Mouse (Mus musculus) liver, postnatal 0 days (tissue): ENCODE data around the gene Gpr183.

Experiments
- CTCF ChIP-seq: sonication (generic); IDR thresholded peaks from 2 replicates; pipeline ENCODE4 v1.5.1; 2016; ENCODE audit warnings: antibody characterized with exemption, low read depth
- EP300 ChIP-seq: IDR thresholded peaks from 2 replicates; pipeline ENCODE4 v1.6.1; 2016; ENCODE audit warnings: antibody characterized with exemption, low read depth, mild to moderate bottlenecking

GRCm38 (mm10) chr14:121906992-121907681, 57.9 kb downstream of the Gpr183 start:
- TF ChIP-seq CTCF (no peak), EP300 (no peak)
